Mouse (Mus musculus) cerebellum, adult 2 months (tissue): ENCODE results near the gene Gbe1.

ENCODE experiments used
- CTCF ChIP-seq: fragments of 200-500 bp; IDR thresholded peaks from 2 replicates; pipeline ENCODE4 v1.5.1; 2011; ENCODE audit warnings: low read depth, mild to moderate bottlenecking, control low read depth, low read length, moderate library complexity, borderline replicate concordance; ENCODE audit not compliant: insufficient read depth
- POLR2A ChIP-seq: fragments of 200-500 bp; IDR thresholded peaks from 2 replicates; pipeline ENCODE4 v1.6.1; 2011; ENCODE audit warnings: low read length, control low read depth, borderline replicate concordance; ENCODE audit not compliant: insufficient read depth

GRCm38 (mm10) chr16:70475583-70475982 is 161.8 kb downstream of the Gbe1 start:
- TF ChIP-seq CTCF (no peak), POLR2A (no peak)
